Mouse (Mus musculus): ENCODE data around the gene Fgf10.

- TF ChIP-seq POLR2A (IDR thresholded peaks at IDR 0.05; ENCODE audit: borderline replicate concordance, extremely low read depth, low read depth, low read length), result no peak
- no peak for TF ChIP-seq CTCF (IDR thresholded peaks at IDR 0.05; ENCODE audit: insufficient read depth, low read length)
Measured at GRCm38 (mm10) chr13:118721668-118722067, 52.1 kb downstream of the Fgf10 start.
